Mouse (Mus musculus): ENCODE measurements around the gene Limk1.

DNA sequence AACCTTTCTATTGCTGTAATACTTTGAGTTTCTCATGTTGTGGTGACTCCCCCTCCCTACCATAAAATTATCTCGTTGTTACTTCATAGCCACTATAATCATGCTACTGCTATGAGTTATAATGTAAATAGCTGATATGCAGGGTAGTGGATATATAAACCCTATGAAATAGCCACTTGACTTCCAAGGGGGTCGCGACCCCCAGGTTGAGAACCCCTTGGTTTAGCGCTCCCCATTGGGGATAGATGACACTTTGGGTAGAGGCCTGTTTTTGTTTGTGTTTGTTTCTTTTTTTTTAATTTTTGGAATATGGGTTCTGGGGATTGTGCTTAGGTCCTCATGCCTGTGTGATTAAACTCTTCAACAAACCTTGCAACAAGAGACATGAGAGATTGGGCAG is 36.9 kb upstream of the Limk1 start:
- TF ChIP-seq CTCF (IDR thresholded peaks at IDR 0.05; ENCODE audit: low read depth, low read length): no peak
- no peak for TF ChIP-seq GATA2 (IDR thresholded peaks at IDR 0.05; ENCODE audit: borderline replicate concordance, low read depth, low read length)
- TF ChIP-seq GATA1 (IDR thresholded peaks at IDR 0.05; ENCODE audit: borderline replicate concordance, low read length): no peak

Data from G1E (cell line).